Mouse (Mus musculus) liver, embryonic 14.5 days (tissue): ENCODE data around the gene Naa40. TPM values are rescaled to one million over a fixed set of nuclear protein-coding genes. Genes with fewer than 3 reads are reported as not detected.

Source experiments
- ATAC-seq: fragments of 200-750 bp; cut with Nextera tagmentation; 2 replicates; pipeline ENCODE4 v1.8.0; 2017; ENCODE audit warnings: moderate number of reproducible peaks, mild to moderate bottlenecking, moderate library complexity; ENCODE audit not compliant: insufficient read depth
- DNase-seq, 3 experiments: peaks; one replicate each; pipeline ENCODE4 v3.0.0-alpha.2; 2012 to 2013; ENCODE audit warnings: low read depth in 3 of 3, low spot score in 3 of 3
- H3K27ac ChIP-seq: fragments of 300-500 bp; sonication (generic); 2 replicates; pipeline ENCODE4 v1.5.1; 2014; ENCODE audit warnings: moderate library complexity, mild to moderate bottlenecking, control low read depth, inconsistent platforms
- H3K27me3 ChIP-seq: fragments of 300-500 bp; sonication (generic); 2 replicates; pipeline ENCODE4 v1.6.1; 2014; ENCODE audit warnings: mild to moderate bottlenecking, low read length, moderate library complexity; ENCODE audit not compliant: control insufficient read depth, insufficient read depth
- H3K36me3 ChIP-seq: fragments of 300-500 bp; sonication (generic); replicated peaks from 2 replicates; pipeline ENCODE4 v1.6.1; 2014; ENCODE audit warnings: low read depth; ENCODE audit not compliant: control insufficient read depth, insufficient read depth
- H3K4me1 ChIP-seq, 2 experiments: fragments of 200-500 bp in 1 of 2; fragments of 300-500 bp in 1 of 2; sonication (generic) in 1 of 2; replicated peaks; 2 replicates each; pipeline ENCODE4 v1.6.1; 2012 to 2014; ENCODE audit warnings: antibody characterized with exemption in 1 of 2, inconsistent platforms in 1 of 2, low read length in 1 of 2; ENCODE audit not compliant: control insufficient read depth in 2 of 2, insufficient read depth in 2 of 2
- H3K4me2 ChIP-seq: fragments of 300-500 bp; sonication (generic); 2 replicates; pipeline ENCODE4 v1.6.1; 2014; ENCODE audit warnings: low read depth, mild to moderate bottlenecking, control low read depth, moderate library complexity
- H3K4me3 ChIP-seq, 2 experiments: fragments of 200-500 bp in 1 of 2; fragments of 300-500 bp in 1 of 2; sonication (generic) in 1 of 2; 2 replicates each; pipeline ENCODE4 v1.5.1; 2012 to 2014; ENCODE audit warnings: low read depth in 2 of 2, low read length in 2 of 2, mild to moderate bottlenecking in 2 of 2, control low read depth in 1 of 2, inconsistent platforms in 1 of 2, moderate library complexity in 1 of 2; ENCODE audit not compliant: insufficient read depth in 1 of 2
- H3K9ac ChIP-seq: fragments of 300-500 bp; sonication (generic); replicated peaks from 2 replicates; pipeline ENCODE4 v1.6.1; 2014; ENCODE audit warnings: mild to moderate bottlenecking, control low read depth, moderate library complexity
- H3K9me3 ChIP-seq: fragments of 300-500 bp; sonication (generic); 2 replicates; pipeline ENCODE4 v1.6.1; 2016; ENCODE audit warnings: low read length, mixed read lengths; ENCODE audit not compliant: control insufficient read depth
- CTCF ChIP-seq: IDR thresholded peaks from 2 replicates; pipeline ENCODE4 v1.5.1; 2016; ENCODE audit warnings: antibody characterized with exemption, low read depth, control low read depth
- EP300 ChIP-seq: IDR thresholded peaks from 2 replicates; pipeline ENCODE4 v1.6.1; 2016; ENCODE audit warnings: antibody characterized with exemption, low read depth
- WGBS: fragments of 180-500 bp; shearing (Covaris S2); extraction: QIAGEN DNeasy Blood & Tissue Kit; methylation state at CpG from one replicate; pipeline ENCODE4 v1.1.7; 2014; ENCODE audit not compliant: insufficient replicate concordance; 5-methylcytosine and 5-hydroxymethylcytosine counted together
- polyA plus RNA-seq, 2 experiments: library from polyadenylated mRNA; depleted of rRNA in 1 of 2; stranded (reverse) in 1 of 2; unstranded in 1 of 2; fragments of >200 nt; fragmentation: Nextera tagmentation in 1 of 2; extraction: Ambion mirVana in 1 of 2; gene quantifications; 2 replicates each; pipeline versions ENCODE4 v1.2.1 to v1.2.3; 2012 to 2014

Naa40 gene
- polyA plus RNA-seq, 2 experiments = 18.0 to 23.1 TPM

GRCm38 (mm10) chr19:7224253-7224652 lies 16.7 kb downstream of the Naa40 start:
- Histone ChIP-seq H3K27ac (no peak overlapping the region), H3K27me3 (no peaks in the 10 kb centered on the region), H3K9me3 (no peaks in the 10 kb centered on the region), H3K4me1 (no peaks in the 10 kb centered on the region), H3K4me2 (no peak overlapping the region), H3K36me3 (peaks cover 21% of the 10 kb centered on the region), H3K9ac (no peak overlapping the region), H3K4me3 (no peak overlapping the region)
- TF ChIP-seq EP300 (no peak), CTCF (no peak)
- WGBS = 83% methylated on average over 3 of the region's 3 CpGs
- ATAC-seq (no peak), DNase-seq (no peak)

DNA sequence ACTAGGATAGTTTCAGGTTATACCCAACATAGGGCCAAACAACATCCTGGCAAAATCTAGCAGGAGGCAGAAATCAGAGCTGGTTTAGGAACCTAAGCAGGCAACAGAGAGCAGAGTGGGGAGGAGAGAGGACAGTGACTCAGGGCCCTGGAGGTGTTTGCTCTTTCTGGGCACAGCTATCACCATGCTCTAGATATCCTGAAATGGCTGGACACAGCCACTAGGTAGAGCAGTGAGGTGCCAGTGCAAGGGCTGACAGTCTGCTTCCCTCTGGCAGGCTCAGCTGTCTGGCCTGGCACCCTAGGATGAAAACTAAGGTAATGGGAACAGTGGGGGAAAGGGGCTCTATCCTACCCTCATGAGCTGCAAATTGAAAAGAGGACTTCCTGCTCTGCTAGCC lies 17.5 kb downstream of the Naa40 start:
- Histone ChIP-seq H3K4me3 (no peak overlapping the region), H3K4me2 (no peak overlapping the region), H3K27me3 (no peaks in the 10 kb centered on the region), H3K4me1 (0 out of 4 replicates have a peak, but pooled peaks cover 0 to 2% of the 10 kb centered on the region in 2 experiments), H3K9ac (no peak overlapping the region), H3K9me3 (no peaks in the 10 kb centered on the region), H3K27ac (no peak overlapping the region), H3K36me3 (peaks cover 20% of the 10 kb centered on the region)
- ATAC-seq (no peak), DNase-seq (no peak)
- TF ChIP-seq CTCF (no peak), EP300 (no peak)

- 74% methylated on average over 6 of the region's 6 CpGs for WGBS
- H3K9me3 ChIP-seq = no peaks in the 10 kb centered on the region
- H3K4me2 ChIP-seq = no peak overlapping the region
- no peak for ATAC-seq
- peaks cover 6 to 8% of the 10 kb centered on the region in 2 experiments; a peak in 3 of 4 replicates for H3K4me1 ChIP-seq
- no peak overlapping the region for H3K9ac ChIP-seq
- H3K36me3 ChIP-seq = peaks cover 7% of the 10 kb centered on the region; the same call in 1 of the 2 replicates
- H3K4me3 ChIP-seq = no peak overlapping the region
- H3K27ac ChIP-seq = no peak overlapping the region
- H3K27me3 ChIP-seq = no peaks in the 10 kb centered on the region
- no peak for DNase-seq
- TF ChIP-seq CTCF = no peak
- TF ChIP-seq EP300 = no peak
Observed at GRCm38 (mm10) chr19:7222196-7222595, 18.8 kb downstream of the Naa40 start.

DNA sequence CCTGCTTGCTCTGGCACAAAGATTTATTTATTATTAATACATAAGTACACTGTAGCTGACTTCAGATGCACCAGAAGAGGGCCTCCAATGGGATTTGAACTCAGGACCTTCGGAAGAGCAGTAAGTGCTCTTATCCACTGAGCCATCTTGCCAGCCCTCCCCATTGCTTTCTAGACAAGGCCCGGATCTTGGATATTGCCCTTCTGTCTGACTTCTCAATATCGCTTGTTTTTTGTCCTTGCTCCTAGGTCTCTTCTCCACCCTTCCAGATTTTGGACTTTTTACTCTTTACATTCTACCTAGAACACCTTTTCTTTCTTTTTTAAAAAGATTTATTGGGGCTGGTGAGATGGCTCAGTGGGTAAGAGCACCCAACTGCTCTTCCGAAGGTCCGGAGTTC lies 22.2 kb downstream of the Naa40 start:
- H3K4me2 ChIP-seq = peak overlapping the region; percentile 93; the same call in 1 of the 2 replicates
- 84% methylated on average over 5 of the region's 5 CpGs for WGBS

DNA sequence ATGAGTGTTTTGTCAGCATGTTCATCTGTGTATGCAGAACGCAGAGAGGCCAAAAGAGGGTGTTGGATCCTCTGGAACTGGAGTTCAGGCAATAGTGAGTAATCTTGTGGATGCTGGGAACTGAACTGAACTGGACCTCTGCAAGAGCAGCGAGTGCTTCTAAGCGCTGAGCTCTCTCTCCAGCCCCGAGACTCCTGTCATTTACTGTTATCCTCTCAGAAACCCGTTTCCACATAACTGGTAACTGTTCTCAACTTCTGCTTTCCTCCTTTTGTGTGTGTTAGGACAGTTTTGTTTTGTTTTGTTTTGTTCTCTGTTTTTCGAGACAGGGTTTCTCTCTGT lies 23.1 kb downstream of the Naa40 start:
- peak overlapping the region; percentile 59 for H3K27ac ChIP-seq
- peaks cover 23 to 25% of the 10 kb centered on the region in 2 experiments for H3K4me1 ChIP-seq
- peak overlapping the region; percentile 93 for H3K4me2 ChIP-seq
- peak; percentile 34 for ATAC-seq
- TF ChIP-seq CTCF (no peak), EP300 (no peak)
- DNase-seq = peak in 1 of 3 experiments; percentile 35
- 4% methylated on average over 6 of the region's 6 CpGs for WGBS
- peak overlapping the region; percentile 65 to 97 for H3K4me3 ChIP-seq
- H3K27me3 ChIP-seq = no peaks in the 10 kb centered on the region
- H3K9ac ChIP-seq = peak overlapping the region; percentile 66
- H3K9me3 ChIP-seq = no peaks in the 10 kb centered on the region
- H3K36me3 ChIP-seq = peaks cover 21% of the 10 kb centered on the region

More for the DNA sequence above, 22.2 kb downstream of the Naa40 start:
- no peak overlapping the region for H3K9ac ChIP-seq
- no peak for ATAC-seq
- H3K27ac ChIP-seq = no peak overlapping the region
- TF ChIP-seq EP300 (no peak), CTCF (no peak)
- H3K27me3 ChIP-seq = no peaks in the 10 kb centered on the region
- no peak for DNase-seq
- no peaks in the 10 kb centered on the region for H3K9me3 ChIP-seq
- peaks cover 23 to 25% of the 10 kb centered on the region in 2 experiments for H3K4me1 ChIP-seq
- H3K36me3 ChIP-seq = peaks cover 18% of the 10 kb centered on the region
- H3K4me3 ChIP-seq = no peak overlapping the region
